Mouse (Mus musculus) adrenal gland, postnatal 14 days (tissue): ENCODE measurements around the gene A930018P22Rik. TPM values are rescaled to one million over a fixed set of nuclear protein-coding genes. Genes with fewer than 3 reads are reported as not detected.
"Not testable (repeated sequence)": the region's sequence is repeated elsewhere in the genome, so short reads cannot be mapped to it uniquely, and the experiment has no call there.

Experiments used
- DNase-seq: peaks from one replicate; pipeline ENCODE4 v3.0.0; 2021; ENCODE audit warnings: mixed read lengths
- long read RNA-seq, 2 experiments: library from polyadenylated mRNA; stranded (forward); transcript quantifications; one replicate each; pipeline ENCODE4 v2.0.0; 2021
- total RNA-seq: library from RNA; stranded (reverse); gene quantifications from 2 replicates; pipeline ENCODE4 v1.2.3, GENCODE M21; 2021

Gene A930018P22Rik
- total RNA-seq, result 1.1 and 2.4 TPM in 2 replicates
- long read RNA-seq, experiment 1, partial matches to known transcripts, result 0 of 1 reads
- long read RNA-seq, experiment 1, other reads (novel, unspliced or antisense), result 0 of 1 reads
- long read RNA-seq, experiment 2, partial matches to known transcripts, result 0 of 2 reads
- long read RNA-seq, experiment 2, other reads (novel, unspliced or antisense), result 0 of 2 reads

DNA sequence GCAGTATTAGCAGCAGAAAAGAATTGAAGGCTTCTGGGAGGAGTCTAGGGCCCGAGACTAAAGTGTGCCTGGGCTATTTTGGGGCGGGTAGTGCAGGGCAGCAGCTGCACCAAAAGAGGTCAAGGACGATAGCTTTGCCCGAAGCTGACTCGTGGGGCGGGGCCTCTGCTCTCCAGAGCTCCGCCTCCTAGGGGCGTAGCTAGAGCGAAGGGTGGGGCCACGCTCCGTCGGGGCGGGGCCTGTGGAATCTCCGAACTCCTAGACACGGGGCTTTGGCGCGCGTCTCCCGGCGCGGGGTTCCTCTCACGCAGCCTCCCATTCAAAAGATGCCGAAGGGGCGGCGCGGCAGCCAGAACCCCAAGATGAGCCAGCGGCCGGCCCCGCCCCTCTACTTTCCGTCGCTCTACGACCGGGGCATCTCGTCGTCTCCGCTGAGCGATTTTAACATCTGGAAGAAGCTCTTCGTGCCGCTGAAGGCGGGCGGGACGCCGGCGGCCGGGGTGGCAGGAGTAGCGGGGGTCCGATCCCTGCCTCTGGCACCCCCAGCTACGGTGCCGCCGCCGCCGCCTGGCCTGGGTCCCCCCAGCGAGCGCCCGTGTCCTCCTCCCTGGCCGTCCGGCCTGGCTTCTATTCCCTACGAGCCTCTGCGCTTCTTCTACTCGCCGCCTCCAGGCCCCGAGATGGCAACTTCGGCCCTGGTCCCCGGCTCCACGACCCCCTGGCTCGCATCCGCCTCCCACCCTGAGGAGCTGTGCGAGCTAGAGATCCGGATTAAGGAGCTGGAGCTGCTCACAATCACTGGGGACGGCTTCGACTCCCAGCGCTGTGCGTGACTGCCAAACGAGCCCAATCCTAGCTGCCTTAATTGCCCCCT is at the start of gene A930018P22Rik:
Gene A930018P22Rik (plus strand): TSS at position 265 of the 874 bp plus-strand sequence.
- peak; percentile 96 for DNase-seq

DNA sequence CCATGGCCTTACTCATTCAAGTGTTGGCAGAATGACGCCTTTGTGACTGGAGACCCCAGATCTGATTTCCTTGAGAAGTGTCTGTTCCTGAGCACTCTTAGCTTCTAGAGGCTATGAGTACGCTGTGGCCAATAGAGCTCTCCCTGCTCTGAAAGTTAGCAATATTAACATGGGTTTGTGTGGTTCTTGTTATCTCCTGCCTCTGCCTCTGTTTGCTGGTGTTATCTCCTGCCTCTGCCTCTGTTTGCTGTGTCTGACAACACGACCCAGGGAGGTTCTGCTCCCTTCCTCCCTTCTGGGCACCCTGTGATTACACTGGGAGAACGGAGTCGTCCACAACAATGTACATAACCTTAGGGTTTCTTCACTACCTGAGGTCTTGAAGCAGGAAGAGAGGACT is 44.3 kb upstream of the A930018P22Rik start:
- DNase-seq, result not testable (repeated sequence)

DNA sequence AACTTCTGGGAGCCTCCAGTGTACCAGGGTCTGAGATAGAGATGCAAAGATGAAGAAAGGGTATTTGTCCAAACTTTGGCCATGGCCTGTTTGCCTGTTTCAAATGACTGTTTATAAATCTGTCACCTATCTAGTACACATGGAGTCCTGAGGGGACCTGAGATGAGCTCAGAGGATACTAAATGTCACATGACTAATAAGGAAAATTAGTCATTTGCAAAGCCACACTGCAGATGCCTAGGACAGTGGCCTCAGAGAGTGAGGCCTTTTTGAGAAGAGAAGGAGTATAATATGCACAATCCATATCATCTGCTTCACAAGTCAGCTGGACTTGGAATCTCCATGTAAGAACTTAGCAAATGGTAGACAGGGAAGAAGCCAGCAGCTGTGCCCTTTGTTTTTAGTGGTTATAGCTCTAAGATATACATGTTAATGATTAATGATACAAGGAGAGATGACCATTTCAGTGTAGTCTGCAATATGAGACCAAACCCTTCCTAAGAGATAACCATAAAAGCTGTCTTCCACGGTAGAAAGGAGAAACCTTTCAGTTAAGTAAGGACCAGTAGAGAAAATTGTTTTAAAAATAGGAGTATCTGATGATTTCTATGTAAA is 41.0 kb upstream of the A930018P22Rik start:
- DNase-seq, result not testable (repeated sequence)

DNA sequence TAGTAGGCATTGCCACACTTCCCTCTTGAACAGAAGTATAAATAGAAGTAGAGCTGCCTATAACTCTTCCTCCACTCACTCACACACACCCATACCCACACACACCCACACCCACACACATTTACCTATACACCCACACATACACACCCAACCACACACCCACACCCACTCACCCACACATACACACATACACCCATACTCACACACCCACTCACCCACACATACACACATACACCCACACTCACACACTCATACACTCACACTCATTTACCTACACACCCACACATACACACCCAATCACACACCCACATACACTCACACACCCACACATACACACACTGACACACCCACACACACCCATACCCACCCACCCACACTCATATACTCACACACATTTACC is 40.1 kb upstream of the A930018P22Rik start:
- DNase-seq, result no peak

DNA sequence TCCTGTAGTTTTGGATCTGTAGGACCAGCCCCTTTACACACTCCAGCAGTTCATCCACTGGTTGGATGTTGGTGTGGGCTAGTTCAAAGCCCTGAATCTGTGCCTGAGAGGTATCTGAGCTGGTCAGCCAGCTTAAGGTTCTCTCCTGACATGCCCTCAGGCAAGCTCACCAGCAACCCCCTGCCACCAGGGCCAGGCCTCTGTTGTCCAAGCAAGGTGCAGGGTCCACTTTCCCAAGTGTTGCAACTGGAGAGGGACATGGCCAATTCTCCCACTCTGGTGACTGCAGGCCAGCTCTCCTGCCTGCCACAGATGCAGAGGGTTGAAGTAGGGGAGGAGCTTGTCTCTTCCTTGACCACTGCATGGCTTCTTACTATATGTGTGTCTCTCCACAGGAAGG is 38.5 kb upstream of the A930018P22Rik start:
- DNase-seq, result not testable (repeated sequence)

DNA sequence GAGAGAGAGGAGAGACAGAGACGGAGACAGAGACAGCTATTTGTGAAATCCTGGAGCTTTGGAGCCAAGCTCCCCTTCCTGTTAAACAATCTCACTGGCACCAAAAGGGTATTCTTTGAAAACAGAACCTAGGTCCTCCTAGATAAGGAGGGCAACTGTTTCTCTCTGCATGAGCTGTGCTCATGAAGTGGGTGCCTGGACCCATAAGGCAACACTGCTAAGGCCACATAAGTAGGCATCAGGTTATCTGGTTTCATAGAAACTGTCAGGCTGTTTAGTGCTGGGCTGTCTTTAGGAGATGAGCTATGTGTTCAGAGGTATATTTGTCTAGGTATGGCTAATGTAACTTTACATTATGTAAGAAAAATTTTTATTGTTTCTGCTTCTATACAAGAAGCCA is 35.0 kb upstream of the A930018P22Rik start:
- DNase-seq, result not testable (repeated sequence)

DNA sequence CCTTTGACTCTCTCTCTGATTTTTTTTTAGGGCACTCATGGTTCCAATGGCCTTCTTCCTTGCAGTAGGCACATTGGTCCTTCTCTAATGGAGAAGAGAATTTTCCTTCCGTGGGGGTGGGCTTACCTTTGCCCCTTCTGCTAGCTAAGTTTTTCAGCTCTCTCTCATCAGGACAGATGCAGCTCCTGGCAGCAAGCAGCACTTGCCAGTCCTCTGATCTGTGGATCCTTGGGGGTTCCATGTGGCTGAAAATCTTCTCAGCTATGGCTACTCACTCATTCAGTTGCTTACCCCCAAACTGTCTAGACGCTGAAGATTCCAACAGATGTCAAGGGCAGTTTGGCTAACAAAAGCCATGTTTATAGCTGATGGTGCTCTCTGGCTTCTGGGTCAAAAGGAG is 29.3 kb upstream of the A930018P22Rik start:
- DNase-seq, result no peak

DNA sequence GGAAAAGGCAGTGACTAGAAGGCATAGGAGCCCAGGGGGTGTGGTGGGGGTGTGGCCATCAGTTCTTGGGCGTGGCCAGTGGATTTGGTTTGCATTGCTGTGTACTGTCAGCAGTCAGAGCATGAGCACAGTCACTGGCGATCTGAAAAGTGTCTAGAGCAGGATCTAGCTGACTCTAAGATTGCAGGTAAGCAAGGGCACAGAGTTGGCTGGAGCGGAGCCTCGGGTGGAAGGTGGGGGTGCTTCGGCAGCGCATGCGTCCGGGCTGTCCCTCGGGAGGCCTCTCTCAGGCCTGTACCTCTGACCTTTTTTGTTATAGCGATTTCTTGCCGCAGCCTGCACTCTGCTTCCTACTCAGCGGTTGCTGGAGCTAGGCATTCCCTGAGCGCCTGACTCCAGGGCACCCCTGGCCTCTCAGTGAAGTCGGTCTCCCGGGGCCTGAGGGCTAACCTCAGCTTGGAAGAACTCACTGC is 26.8 kb upstream of the A930018P22Rik start, which contains the start of gene Cd59a:
Gene Cd59a (plus strand): TSS at position 61 of the 473 bp plus-strand sequence.
- peak; percentile 92 for DNase-seq

DNA sequence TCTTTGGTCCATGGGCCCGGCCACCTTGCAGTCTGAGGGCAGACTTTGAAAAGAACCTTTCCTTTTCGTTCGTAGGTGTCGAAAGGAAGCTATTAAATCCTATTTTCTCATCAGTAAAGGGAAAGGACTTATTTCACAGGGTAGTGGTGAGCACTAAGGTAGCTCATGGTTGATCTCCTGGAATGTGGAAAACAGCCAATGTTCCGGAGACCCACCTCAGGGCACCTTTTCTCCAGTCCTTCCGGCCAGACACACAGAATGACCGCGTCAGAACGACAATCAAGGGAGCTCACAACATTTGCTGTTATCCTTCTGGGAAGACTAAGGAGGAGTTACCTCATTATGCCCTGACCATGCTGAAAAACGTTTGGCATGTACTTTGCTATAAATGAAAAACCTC is 26.3 kb upstream of the A930018P22Rik start:
- no peak for DNase-seq

DNA sequence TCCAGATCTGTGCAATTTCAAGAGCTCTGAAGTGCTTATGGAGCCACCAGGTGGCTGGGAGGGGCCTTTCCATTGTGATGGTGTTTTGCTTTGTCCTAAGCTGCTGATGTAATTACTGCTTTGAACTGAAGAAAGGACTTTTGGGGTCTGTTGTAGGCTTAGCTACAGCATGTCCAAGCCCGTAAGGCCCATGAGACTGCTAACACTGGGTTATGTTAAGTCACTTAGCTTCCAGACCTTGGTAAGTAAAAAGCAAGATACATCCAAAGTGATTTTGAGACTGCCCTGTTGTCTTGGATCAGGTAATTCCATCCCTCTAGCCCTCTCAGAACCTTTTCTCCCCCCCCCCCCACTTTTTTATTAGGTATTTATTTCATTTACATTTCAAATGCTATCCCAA is 25.8 kb upstream of the A930018P22Rik start:
- not testable (repeated sequence) for DNase-seq

DNA sequence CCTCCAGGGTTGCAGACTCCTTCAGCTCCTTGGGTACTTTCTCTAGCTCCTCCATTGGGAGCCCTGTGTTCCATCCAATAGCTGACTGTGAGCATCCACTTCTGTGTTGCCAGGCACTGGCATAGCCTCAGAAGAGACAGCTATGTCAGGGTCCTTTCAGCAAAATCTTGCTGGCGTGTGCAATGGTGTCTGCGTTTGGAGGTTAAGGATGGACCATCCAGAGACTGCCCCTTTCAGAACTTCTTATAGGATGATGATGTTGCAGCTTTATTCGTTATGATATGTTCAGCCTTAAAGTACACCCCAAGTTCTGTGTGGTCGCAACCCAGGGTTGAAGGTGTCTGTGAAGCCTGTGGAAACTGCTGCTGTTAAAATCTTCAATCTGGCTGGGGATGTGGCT is 25.2 kb upstream of the A930018P22Rik start:
- not testable (repeated sequence) for DNase-seq

DNA sequence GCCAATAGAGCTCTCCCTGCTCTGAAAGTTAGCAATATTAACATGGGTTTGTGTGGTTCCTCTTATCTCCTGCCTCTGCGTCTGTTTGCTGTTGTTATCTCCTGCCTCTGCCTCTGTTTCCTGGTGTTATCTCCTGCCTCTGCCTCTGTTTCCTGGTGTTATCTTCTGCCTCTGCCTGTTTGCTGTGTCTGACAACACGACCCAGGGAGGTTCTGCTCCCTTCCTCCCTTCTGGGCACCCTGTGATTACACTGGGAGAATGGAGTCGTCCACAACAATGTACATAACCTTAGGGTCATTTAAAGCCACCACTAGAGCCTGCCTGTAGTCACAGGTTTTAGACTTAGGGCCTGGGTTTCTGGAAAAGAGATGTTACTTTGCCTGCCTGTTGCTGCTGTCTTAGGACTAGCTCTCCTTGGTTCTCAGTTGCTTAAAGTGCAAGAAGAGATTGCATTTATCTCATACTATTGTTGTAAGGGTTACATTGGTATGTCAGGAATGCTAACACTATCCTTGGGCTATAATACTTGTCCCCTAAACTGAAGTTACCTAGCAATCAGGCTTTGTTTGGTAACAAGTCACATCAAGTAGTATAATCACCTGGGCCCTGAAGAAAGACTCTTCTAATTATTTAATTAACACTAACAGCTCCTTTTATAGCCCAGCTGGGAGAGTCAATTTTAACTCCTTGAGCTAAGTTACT is 23.9 kb upstream of the A930018P22Rik start:
- no peak for DNase-seq

DNA sequence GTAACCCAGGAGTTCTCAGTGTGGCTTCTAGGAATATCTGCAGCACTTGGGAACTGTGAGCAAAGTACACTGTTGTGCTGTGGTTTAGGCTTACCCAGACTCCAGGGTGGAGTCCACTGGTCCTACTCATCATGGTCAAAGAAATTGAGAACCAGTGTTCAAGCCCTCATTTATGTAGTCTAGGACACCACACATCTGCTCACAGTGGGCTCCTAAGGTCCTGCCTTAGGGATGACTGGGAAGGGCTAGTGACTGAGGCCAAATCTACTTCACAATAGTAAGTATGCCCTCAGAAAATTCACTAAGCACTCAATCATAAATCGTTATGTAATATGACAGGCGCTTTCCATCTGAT is 23.4 kb upstream of the A930018P22Rik start:
- DNase-seq, result no peak

DNA sequence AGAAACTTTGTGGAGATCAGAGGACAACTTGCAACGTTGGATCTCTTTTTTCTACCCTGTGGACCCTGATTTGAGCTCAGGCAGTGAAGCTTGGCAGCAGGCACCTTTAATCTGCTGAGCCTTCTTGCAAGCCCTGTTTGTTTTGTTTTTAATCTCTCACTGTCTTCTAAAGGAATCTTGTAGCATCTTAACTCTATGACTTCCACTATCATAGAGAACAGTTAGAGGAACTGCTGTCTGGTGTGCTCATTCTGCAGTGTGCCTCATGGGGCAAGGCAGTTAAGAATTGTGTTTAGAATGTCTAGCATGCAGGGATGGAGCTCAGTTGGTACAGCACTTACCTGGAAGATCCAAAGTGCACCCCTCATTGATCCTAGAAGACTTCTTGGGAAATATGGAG is 22.6 kb upstream of the A930018P22Rik start:
- DNase-seq, result no peak

DNA sequence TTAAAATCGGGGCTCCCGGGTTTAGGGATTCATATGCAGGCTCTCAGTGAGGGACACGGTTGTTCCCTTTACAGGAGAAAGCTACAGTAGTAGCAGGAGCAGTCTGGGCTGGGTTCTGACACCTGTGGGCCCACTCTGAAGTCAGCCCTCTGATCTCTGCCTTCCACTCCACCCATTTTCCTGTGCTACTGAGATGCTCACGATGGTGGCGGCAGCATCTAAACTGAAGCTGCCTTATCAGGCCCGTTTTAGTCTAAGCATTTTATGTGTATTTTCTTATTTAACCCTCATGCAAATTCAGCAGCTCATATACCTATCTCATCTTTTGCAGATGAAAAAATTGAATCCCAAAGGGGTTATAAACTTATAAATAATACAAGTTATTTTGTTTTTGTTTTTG is 17.8 kb upstream of the A930018P22Rik start:
- DNase-seq, result no peak

DNA sequence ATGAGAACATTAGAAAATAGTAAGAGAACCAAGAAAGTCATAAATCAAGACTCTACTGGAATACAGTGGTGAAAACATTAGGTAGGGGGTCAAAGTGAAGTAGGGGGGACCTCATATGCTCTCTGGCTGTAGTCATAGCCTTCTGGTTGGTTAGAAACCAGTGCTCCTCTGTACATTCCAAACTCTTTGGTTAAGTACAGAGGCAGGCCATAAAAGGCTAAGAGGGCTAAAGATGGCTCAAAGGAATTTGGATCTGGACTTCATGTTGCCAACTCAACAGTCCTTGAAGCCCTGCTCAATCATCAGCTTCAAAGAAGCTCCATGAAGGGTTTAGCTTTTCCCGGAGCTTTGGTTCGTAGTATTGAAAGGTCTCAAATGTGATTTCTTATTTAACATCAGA is 13.5 kb upstream of the A930018P22Rik start:
- DNase-seq, result not testable (repeated sequence)

DNA sequence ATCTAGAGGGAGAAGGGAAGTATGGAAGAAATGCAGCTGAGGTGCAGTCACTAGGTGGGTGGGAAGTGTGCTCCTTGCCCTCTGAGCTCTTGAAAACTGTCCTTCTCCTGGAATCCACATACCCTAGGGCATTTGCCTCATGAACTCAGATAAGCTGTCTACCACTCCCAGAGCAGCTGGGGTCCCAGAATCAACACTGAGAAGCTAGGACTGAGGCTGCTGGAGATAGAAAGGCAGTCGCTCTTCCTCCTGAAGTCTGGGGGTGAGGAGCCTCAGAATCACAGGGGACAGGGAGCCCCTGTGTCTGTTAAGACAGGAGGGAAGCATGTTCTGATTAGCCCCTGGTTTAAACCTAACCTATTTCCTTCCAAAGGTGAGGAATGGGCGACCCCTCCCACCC is 13.0 kb upstream of the A930018P22Rik start:
- DNase-seq, result no peak

DNA sequence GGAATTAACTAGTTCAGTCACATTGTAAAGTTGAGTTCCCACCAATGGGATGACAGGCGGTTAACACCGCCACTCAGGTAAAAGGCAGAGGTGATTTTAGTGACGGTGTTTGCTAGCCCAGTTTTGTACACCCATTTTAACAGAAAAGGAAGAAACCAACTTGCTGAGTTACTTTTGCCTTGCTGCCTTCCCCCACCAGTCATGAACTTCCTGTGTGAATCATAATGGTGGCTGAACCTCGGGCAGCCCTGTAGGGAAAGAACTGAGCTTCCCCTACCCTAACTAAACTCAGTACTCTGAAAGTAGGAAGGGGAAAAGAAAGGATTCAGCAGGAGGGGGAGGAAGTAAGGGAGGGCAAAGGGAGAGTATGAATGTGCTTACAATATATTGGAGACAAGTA is 12.5 kb upstream of the A930018P22Rik start:
- no peak for DNase-seq

DNA sequence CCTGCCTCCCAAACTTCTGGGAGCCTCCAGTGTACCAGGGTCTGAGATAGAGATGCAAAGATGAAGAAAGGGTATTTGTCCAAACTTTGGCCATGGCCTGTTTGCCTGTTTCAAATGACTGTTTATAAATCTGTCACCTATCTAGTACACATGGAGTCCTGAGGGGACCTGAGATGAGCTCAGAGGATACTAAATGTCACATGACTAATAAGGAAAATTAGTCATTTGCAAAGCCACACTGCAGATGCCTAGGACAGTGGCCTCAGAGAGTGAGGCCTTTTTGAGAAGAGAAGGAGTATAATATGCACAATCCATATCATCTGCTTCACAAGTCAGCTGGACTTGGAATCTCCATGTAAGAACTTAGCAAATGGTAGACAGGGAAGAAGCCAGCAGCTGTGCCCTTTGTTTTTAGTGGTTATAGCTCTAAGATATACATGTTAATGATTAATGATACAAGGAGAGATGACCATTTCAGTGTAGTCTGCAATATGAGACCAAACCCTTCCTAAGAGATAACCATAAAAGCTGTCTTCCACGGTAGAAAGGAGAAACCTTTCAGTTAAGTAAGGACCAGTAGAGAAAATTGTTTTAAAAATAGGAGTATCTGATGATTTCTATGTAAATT is 11.3 kb upstream of the A930018P22Rik start:
- not testable (repeated sequence) for DNase-seq

DNA sequence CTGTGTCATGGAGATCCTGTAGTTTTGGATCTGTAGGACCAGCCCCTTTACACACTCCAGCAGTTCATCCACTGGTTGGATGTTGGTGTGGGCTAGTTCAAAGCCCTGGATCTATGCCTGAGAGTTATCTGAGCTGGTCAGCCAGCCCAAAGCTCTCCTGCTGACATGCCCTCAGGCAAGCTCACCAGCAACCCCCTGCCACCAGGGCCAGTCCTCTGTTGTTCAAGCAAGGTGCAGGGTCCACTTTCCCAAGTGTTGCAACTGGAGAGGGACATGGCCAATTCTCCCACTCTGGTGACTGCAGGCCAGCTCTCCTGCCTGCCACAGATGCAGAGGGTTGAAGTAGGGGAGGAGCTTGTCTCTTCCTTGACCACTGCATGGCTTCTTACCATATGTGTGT is 9.0 kb upstream of the A930018P22Rik start:
- DNase-seq, result not testable (repeated sequence)

DNA sequence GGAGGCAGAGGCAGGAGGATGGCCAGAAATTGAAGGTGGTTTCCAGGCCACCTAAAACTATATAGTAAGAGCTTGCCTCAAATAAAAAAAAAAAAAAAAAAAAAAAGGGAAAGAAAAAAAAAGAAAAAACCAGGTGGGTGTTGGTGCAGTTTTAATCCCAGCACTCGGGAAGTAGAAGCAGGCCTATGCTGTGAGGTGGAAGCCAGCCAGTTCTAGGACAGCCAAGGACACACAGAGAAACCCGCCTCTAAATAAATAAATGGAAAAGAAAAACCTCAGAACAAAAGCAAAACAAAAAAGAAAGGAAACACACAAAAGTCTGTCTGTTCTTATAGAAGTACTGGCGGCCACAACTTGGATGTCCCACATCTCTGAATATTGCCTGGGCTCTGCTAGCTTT is 7.7 kb upstream of the A930018P22Rik start:
- no peak for DNase-seq

DNA sequence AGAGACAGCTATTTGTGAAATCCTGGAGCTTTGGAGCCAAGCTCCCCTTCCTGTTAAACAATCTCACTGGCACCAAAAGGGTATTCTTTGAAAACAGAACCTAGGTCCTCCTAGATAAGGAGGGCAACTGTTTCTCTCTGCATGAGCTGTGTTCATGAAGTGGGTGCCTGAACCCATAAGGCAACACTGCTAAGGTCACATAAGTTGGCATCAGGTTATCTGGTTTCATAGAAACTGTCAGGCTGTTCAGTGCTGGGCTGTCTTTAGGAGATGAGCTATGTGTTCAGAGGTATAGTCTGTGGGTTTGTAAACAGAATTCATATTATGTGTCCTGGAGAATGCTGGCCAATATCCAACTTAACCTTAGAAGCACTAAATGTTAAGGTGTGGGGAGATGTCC is 5.4 kb upstream of the A930018P22Rik start:
- not testable (repeated sequence) for DNase-seq
